Mouse (Mus musculus): ENCODE measurements around the gene March1. TPM values are rescaled to one million over a fixed set of nuclear protein-coding genes. Genes with fewer than 3 reads are reported as not detected.

March1 gene
- total and polyA plus RNA-seq, 2 experiments from 2014 or later = 40.0 to 77.2 TPM

DNA sequence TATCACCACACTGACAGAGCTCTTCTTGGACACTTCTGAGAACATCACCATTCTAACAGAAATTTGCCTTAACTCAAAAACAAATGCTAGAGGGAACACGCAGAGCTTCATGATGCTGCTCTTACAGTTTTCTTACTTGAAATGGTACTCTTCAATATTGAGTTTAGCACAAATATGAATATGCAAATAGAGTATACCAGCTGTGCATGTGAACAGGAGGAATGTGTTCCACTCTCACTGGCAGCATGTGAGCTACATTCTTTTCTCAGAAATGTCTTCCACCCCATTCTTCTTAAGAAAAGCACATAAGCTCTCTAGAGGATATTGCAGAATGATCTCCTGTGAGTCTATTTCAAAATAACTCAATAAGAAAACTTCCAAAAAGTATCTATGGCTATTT, 370.0 kb downstream of the March1 start:
- ATAC-seq (peak; percentile 77), DNase-seq (no peak)
- H3K4me3 ChIP-seq (ENCODE audit: low read depth, low read length) = no peak overlapping the region
- no peaks in the 10 kb centered on the region for H3K9me3 ChIP-seq (ENCODE audit: low read length)
- H3K4me1 ChIP-seq (ENCODE audit: insufficient read depth) = no peaks in the 10 kb centered on the region
- H3K4me2 ChIP-seq (ENCODE audit: low read depth) = no peak overlapping the region
- no peaks in the 10 kb centered on the region for H3K36me3 ChIP-seq (ENCODE audit: insufficient read depth)
- no peaks in the 10 kb centered on the region for H3K27me3 ChIP-seq (ENCODE audit: insufficient read depth, low read length)
- no peak overlapping the region for H3K27ac ChIP-seq (ENCODE audit: low read depth, low read length)
- TF ChIP-seq CTCF (IDR thresholded peaks at IDR 0.05; ENCODE audit: low read depth) = no peak
- no peak overlapping the region for H3K9ac ChIP-seq
- 62% methylated on average over 1 of the region's 1 CpGs for WGBS

DNA sequence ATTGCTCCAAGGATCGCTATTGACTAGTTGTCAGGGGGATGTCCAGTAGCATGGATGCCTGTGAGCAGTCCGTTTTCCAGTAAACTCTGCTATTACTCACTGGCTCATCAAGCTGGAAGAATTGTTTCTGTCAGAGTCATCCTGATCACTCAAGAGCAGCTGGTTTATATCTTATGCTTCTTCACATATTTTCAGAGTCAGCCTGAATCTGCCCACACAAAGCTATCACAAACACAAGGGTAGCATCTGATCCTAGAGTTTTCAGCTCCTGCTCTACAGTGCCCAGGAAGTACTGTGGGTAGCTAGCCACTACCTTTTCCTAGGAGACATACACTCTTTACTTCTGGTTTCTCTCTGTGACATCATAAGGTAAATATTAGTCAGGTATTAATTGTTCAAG, 405.1 kb downstream of the March1 start:
- Histone ChIP-seq H3K4me3 (ENCODE audit: low read depth, low read length) (no peak overlapping the region), H3K27ac (ENCODE audit: low read depth, low read length) (no peak overlapping the region), H3K27me3 (ENCODE audit: insufficient read depth, low read length) (no peaks in the 10 kb centered on the region), H3K9me3 (ENCODE audit: low read length) (no peaks in the 10 kb centered on the region), H3K4me1 (ENCODE audit: insufficient read depth) (no peaks in the 10 kb centered on the region), H3K4me2 (ENCODE audit: low read depth) (no peak overlapping the region), H3K9ac (no peak overlapping the region), H3K36me3 (ENCODE audit: insufficient read depth) (no peaks in the 10 kb centered on the region)
- ATAC-seq (no peak), DNase-seq (no peak)
- 89% methylated on average over 2 of the region's 2 CpGs for WGBS
- TF ChIP-seq CTCF (IDR thresholded peaks at IDR 0.05; ENCODE audit: low read depth) = no peak

DNA sequence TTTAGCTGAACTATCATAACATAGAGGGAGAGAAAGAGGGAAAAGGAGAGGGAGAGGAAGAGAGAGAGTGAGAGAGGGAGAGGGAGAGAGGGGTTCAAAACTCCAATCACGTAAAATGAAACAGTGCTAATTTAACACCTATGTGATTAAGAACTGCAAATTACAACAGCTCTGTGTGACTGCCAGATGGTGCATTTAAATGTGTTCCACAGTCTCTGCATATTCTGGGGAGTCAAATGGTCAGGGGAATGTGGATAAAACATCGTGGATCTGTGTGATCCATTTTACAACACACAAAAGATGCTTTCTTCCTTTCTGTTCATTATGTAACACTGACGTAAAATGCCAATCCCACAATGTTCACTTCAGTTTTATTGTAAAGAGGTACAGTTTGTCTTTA, 416.0 kb downstream of the March1 start:
- ATAC-seq = no peak
- WGBS = 25% methylated on average over 3 of the region's 3 CpGs
- no peak for DNase-seq

DNA sequence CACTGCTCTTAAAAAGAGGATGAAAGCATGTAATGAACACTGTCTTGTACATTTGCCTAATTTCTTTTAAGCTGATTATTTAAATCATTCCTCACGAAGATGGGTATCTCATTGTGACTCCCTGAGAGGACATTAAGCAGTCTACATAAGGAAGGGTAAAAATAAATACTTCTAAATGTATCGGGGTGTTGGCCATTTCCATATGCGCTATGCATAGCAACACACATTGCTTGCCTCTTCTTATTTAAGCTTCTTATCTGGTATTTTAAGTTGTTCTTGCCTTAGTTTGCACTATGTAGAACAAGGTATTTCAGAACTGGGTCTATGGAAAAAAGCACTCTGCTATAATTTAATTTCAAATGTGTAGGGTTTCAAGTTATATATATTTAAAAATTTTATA, 416.7 kb downstream of the March1 start:
- Histone ChIP-seq H3K9ac (no peak overlapping the region), H3K36me3 (ENCODE audit: insufficient read depth) (no peaks in the 10 kb centered on the region), H3K4me2 (ENCODE audit: low read depth) (no peak overlapping the region), H3K27me3 (ENCODE audit: insufficient read depth, low read length) (no peaks in the 10 kb centered on the region), H3K4me1 (ENCODE audit: insufficient read depth) (no peaks in the 10 kb centered on the region), H3K27ac (ENCODE audit: low read depth, low read length) (no peak overlapping the region), H3K9me3 (ENCODE audit: low read length) (no peaks in the 10 kb centered on the region), H3K4me3 (ENCODE audit: low read depth, low read length) (no peak overlapping the region)
- 83% methylated on average over 3 of the region's 3 CpGs for WGBS
- no peak for TF ChIP-seq CTCF (IDR thresholded peaks at IDR 0.05; ENCODE audit: low read depth)
- ATAC-seq = no peak
- DNase-seq = no peak

More for the DNA sequence above, 416.0 kb downstream of the March1 start:
- Histone ChIP-seq H3K4me1 (ENCODE audit: insufficient read depth) (no peaks in the 10 kb centered on the region), H3K36me3 (ENCODE audit: insufficient read depth) (no peaks in the 10 kb centered on the region), H3K9ac (no peak overlapping the region), H3K27ac (ENCODE audit: low read depth, low read length) (no peak overlapping the region), H3K4me3 (ENCODE audit: low read depth, low read length) (no peak overlapping the region), H3K9me3 (ENCODE audit: low read length) (no peaks in the 10 kb centered on the region), H3K27me3 (ENCODE audit: insufficient read depth, low read length) (no peaks in the 10 kb centered on the region), H3K4me2 (ENCODE audit: low read depth) (no peak overlapping the region)
- TF ChIP-seq CTCF (IDR thresholded peaks at IDR 0.05; ENCODE audit: low read depth) = no peak

DNA sequence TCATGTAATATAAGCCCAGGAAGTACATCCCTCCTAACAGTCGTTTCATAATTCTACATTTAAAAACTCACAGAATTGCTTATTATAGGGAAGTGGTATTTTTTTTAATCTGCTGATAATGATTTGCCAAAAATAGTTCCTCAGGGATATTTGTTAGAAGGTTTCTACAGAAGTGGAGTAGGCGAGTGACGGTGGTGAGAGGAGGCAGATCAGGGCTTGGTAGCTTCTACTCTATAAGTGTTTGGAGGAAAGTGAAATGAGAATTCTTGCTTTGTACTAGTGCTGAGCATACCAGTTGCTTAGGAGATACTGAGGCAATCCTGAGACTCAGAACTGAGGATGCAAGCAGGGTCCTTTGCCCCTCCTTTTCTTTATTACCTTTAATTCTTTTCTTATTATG, 476.5 kb downstream of the March1 start:
- Histone ChIP-seq H3K4me2 (ENCODE audit: low read depth) (no peak overlapping the region), H3K9me3 (ENCODE audit: low read length) (no peaks in the 10 kb centered on the region), H3K4me1 (ENCODE audit: insufficient read depth) (no peaks in the 10 kb centered on the region), H3K36me3 (ENCODE audit: insufficient read depth) (no peaks in the 10 kb centered on the region), H3K27ac (ENCODE audit: low read depth, low read length) (no peak overlapping the region), H3K27me3 (ENCODE audit: insufficient read depth, low read length) (no peaks in the 10 kb centered on the region), H3K9ac (no peak overlapping the region), H3K4me3 (ENCODE audit: low read depth, low read length) (no peak overlapping the region)
- DNase-seq = no peak
- no peak for ATAC-seq
- 87% methylated on average over 3 of the region's 3 CpGs for WGBS
- TF ChIP-seq CTCF (IDR thresholded peaks at IDR 0.05; ENCODE audit: low read depth) = no peak

GRCm38 (mm10) chr8:66098148-66098547, 480.4 kb downstream of the March1 start:
- H3K9ac ChIP-seq = no peak overlapping the region
- no peak overlapping the region for H3K27ac ChIP-seq (ENCODE audit: low read depth, low read length)
- 82% methylated on average over 1 of the region's 1 CpGs for WGBS
- no peak for TF ChIP-seq CTCF (IDR thresholded peaks at IDR 0.05; ENCODE audit: low read depth)
- H3K4me1 ChIP-seq (ENCODE audit: insufficient read depth) = no peaks in the 10 kb centered on the region
- DNase-seq = no peak
- H3K4me2 ChIP-seq (ENCODE audit: low read depth) = no peak overlapping the region
- peaks cover 3% of the 10 kb centered on the region; the same call in 1 of the 2 replicates for H3K9me3 ChIP-seq (ENCODE audit: low read length)
- no peaks in the 10 kb centered on the region for H3K27me3 ChIP-seq (ENCODE audit: insufficient read depth, low read length)
- no peaks in the 10 kb centered on the region for H3K36me3 ChIP-seq (ENCODE audit: insufficient read depth)
- peak; percentile 85 for ATAC-seq
- no peak overlapping the region for H3K4me3 ChIP-seq (ENCODE audit: low read depth, low read length)

DNA sequence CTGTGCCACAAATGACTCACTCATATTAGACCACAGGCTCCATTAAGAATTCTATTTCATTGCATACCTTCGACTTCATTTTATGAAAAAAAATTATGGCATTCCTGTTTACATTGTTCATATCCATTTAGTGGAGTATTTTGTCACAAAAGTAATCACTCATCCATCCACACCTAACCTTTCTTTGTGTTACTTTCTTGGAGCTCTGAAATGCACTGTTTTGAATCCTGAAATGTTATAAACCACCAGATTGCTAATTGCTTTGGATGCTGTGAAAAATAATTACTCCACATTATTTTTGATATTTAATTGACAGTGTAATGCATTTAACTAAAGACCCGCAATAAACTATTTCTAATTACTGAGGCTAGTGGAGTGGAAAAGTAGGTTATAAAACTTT, 501.6 kb downstream of the March1 start:
- DNase-seq = no peak
- no peaks in the 10 kb centered on the region for H3K9me3 ChIP-seq (ENCODE audit: low read length)
- no peak overlapping the region for H3K9ac ChIP-seq
- no peak overlapping the region for H3K4me3 ChIP-seq (ENCODE audit: low read depth, low read length)
- no peak overlapping the region for H3K27ac ChIP-seq (ENCODE audit: low read depth, low read length)
- TF ChIP-seq CTCF (IDR thresholded peaks at IDR 0.05; ENCODE audit: low read depth) = no peak
- H3K4me1 ChIP-seq (ENCODE audit: insufficient read depth) = no peaks in the 10 kb centered on the region
- 56% methylated on average over 2 of the region's 2 CpGs for WGBS
- no peaks in the 10 kb centered on the region for H3K36me3 ChIP-seq (ENCODE audit: insufficient read depth)
- ATAC-seq = no peak
- H3K27me3 ChIP-seq (ENCODE audit: insufficient read depth, low read length) = no peaks in the 10 kb centered on the region
- H3K4me2 ChIP-seq (ENCODE audit: low read depth) = no peak overlapping the region

GRCm38 (mm10) chr8:66159648-66160047, 541.9 kb downstream of the March1 start:
- TF ChIP-seq CTCF (IDR thresholded peaks at IDR 0.05; ENCODE audit: low read depth) = no peak
- WGBS = 91% methylated on average over 1 of the region's 1 CpGs
- no peak overlapping the region for H3K4me2 ChIP-seq (ENCODE audit: low read depth)

More at GRCm38 (mm10) chr8:66159648-66160047, 541.9 kb downstream of the March1 start:
- Histone ChIP-seq H3K9me3 (ENCODE audit: low read length) (no peaks in the 10 kb centered on the region), H3K27me3 (ENCODE audit: insufficient read depth, low read length) (no peaks in the 10 kb centered on the region), H3K27ac (ENCODE audit: low read depth, low read length) (no peak overlapping the region), H3K4me3 (ENCODE audit: low read depth, low read length) (no peak overlapping the region), H3K4me1 (ENCODE audit: insufficient read depth) (no peaks in the 10 kb centered on the region), H3K9ac (no peak overlapping the region), H3K36me3 (ENCODE audit: insufficient read depth) (no peaks in the 10 kb centered on the region)
- DNase-seq (no peak), ATAC-seq (no peak)

Data from forebrain, postnatal 0 days (tissue).